Mouse (Mus musculus): ENCODE results near the gene Gpatch4.

DNA sequence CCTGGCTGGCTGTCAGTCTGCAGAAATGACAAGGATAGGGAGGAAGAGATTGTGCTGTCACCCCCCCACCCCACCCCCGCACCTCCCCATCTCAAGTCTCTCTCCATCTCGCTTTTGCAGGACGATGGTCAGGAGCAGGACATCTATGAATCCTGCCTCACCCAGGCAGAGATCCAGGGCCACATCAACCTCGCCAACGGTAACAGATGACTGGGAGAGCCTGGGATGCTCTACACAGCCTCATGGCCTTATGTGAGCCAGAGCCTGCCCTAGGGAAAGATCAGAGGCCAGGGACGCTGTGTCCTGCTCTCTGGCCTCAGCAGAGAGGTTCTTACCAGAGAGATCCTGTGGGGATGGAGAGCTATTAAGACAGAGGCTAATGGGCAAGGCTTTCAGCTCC, 47.7 kb downstream of the Gpatch4 start:
- TF ChIP-seq TAL1 (IDR thresholded peaks at IDR 0.05; ENCODE audit: low read length) (no peak), GATA1 (IDR thresholded peaks at IDR 0.05; ENCODE audit: low read length) (no peak)
